ENCODE assay signal across 8 mouse cellular contexts in genomic region chr4:48044141-48044490, GRCm38 (mm10). TPM values are rescaled to one million over a fixed set of nuclear protein-coding genes. Genes with fewer than 3 reads are reported as not detected.
A peak's percentile ranks its signal among the peaks of the same experiment; 100 is the strongest.
DNase-seq lines count a peak whose midpoint lies in the region; ATAC-seq and TF ChIP-seq lines count a peak whose summit lies in the region.

No protein-coding gene starts in this region.

- DNase-seq in kidney, postnatal 4 days = no peak
- no peak for DNase-seq in liver, postnatal 0 days
- DNase-seq in cerebellum, adult 9-10 months = no peak
- no peak for DNase-seq in left cerebral cortex, postnatal 10 days (ENCODE audit: extremely low spot score in 1 of 2, low spot score in 2 of 2)

- TF ChIP-seq POLR2A in bone marrow, adult 2 months (IDR thresholded peaks at IDR 0.05; ENCODE audit: borderline replicate concordance, control insufficient read depth, low read depth, low read length) = no peak

- H3K36me3 ChIP-seq in kidney, embryonic 16.5 days (ENCODE audit: insufficient read depth, low read length) = no peaks in the 10 kb centered on the region
- H3K36me3 ChIP-seq in forebrain, embryonic 16.5 days (ENCODE audit: control insufficient read depth, insufficient read depth) = no peaks in the 10 kb centered on the region
- H3K36me3 ChIP-seq in liver, postnatal 0 days (replicated peaks; ENCODE audit: insufficient read depth, low read length) = no peaks in the 10 kb centered on the region

- ATAC-seq in kidney, embryonic 16.5 days (ENCODE audit: low FRiP score, low TSS enrichment) = no peak
- ATAC-seq in forebrain, embryonic 16.5 days = no peak
- ATAC-seq in liver, postnatal 0 days = no peak
- no peak for ATAC-seq in activated CD4-positive, CD25-positive, alpha-beta regulatory T cell, adult 4 months

- peak overlapping the region; percentile 66 for H3K9ac ChIP-seq in kidney, embryonic 16.5 days (replicated peaks; ENCODE audit: low read length)
- peak overlapping the region; percentile 82 for H3K9ac ChIP-seq in forebrain, embryonic 16.5 days (replicated peaks; ENCODE audit: low read depth, low read length)
- H3K9ac ChIP-seq in liver, postnatal 0 days (replicated peaks) = peak overlapping the region; percentile 68

- WGBS in kidney, embryonic 16.5 days = 0% methylated on average over 11 of the region's 11 CpGs
- 1% methylated on average over 11 of the region's 11 CpGs for WGBS in bone marrow, adult 2 months
- WGBS in forebrain, embryonic 16.5 days = under 1% methylated on average over 11 of the region's 11 CpGs
- under 1% methylated on average over 11 of the region's 11 CpGs for WGBS in liver, postnatal 0 days (ENCODE audit: insufficient replicate concordance)

- no peaks in the 10 kb centered on the region for H3K9me3 ChIP-seq in kidney, embryonic 16.5 days (ENCODE audit: low read length)
- no peaks in the 10 kb centered on the region for H3K9me3 ChIP-seq in forebrain, embryonic 16.5 days (ENCODE audit: control insufficient read depth, low read length)
- H3K9me3 ChIP-seq in liver, postnatal 0 days (ENCODE audit: low read length) = no peaks in the 10 kb centered on the region

- peak overlapping the region; percentile 100 for H3K4me2 ChIP-seq in kidney, embryonic 16.5 days (replicated peaks; ENCODE audit: low read depth, low read length)
- peak overlapping the region; percentile 97 for H3K4me2 ChIP-seq in forebrain, embryonic 16.5 days (ENCODE audit: low read length)
- H3K4me2 ChIP-seq in liver, postnatal 0 days (ENCODE audit: low read depth, low read length) = peak overlapping the region; percentile 95

- TF ChIP-seq CTCF in bone marrow, adult 2 months (IDR thresholded peaks at IDR 0.05; ENCODE audit: control insufficient read depth, insufficient read depth, low read length) = no peak
- TF ChIP-seq CTCF in liver, postnatal 0 days (IDR thresholded peaks at IDR 0.05; ENCODE audit: low read depth) = no peak

- H3K4me3 ChIP-seq in kidney, embryonic 16.5 days (ENCODE audit: low read length) = peak overlapping the region; percentile 67
- peak overlapping the region; percentile 84 for H3K4me3 ChIP-seq in bone marrow, adult 2 months (replicated peaks; ENCODE audit: control insufficient read depth, low read depth, low read length)
- peak overlapping the region; percentile 84 for H3K4me3 ChIP-seq in forebrain, embryonic 16.5 days (replicated peaks; ENCODE audit: low read length)
- peak overlapping the region; percentile 83 for H3K4me3 ChIP-seq in liver, postnatal 0 days (ENCODE audit: low read depth, low read length)

- H3K27me3 ChIP-seq in kidney, embryonic 16.5 days (ENCODE audit: insufficient read depth, low read length) = peaks cover 40% of the 10 kb centered on the region
- H3K27me3 ChIP-seq in forebrain, embryonic 16.5 days (replicated peaks; ENCODE audit: control insufficient read depth, insufficient read depth, low read length) = peaks cover 5% of the 10 kb centered on the region; the same call in 1 of the 2 replicates
- peaks cover 42% of the 10 kb centered on the region for H3K27me3 ChIP-seq in liver, postnatal 0 days (ENCODE audit: insufficient read depth, low read length)

- peaks cover 36% of the 10 kb centered on the region for H3K4me1 ChIP-seq in kidney, embryonic 16.5 days (ENCODE audit: insufficient read depth, low read length)
- H3K4me1 ChIP-seq in bone marrow, adult 2 months (ENCODE audit: control insufficient read depth, insufficient read depth, low read length) = no peaks in the 10 kb centered on the region; the same call in 1 of the 2 replicates
- H3K4me1 ChIP-seq in forebrain, embryonic 16.5 days (replicated peaks; ENCODE audit: control insufficient read depth, insufficient read depth, low read length) = peaks cover 46% of the 10 kb centered on the region
- peaks cover 29% of the 10 kb centered on the region for H3K4me1 ChIP-seq in liver, postnatal 0 days (ENCODE audit: insufficient read depth)

- no peak for TF ChIP-seq EP300 in liver, postnatal 0 days (IDR thresholded peaks at IDR 0.05; ENCODE audit: low read depth)

- intact Hi-C loops in left cerebral cortex, postnatal 10 days (cut with DNase I) = loop anchor here (5.0 to 10.0 kb wide), 6 partner anchors 97 to 607 kb away; no protein-coding TSS in a partner anchor

- no peak overlapping the region for H3K27ac ChIP-seq in kidney, embryonic 16.5 days (ENCODE audit: low read length)
- H3K27ac ChIP-seq in bone marrow, adult 2 months (ENCODE audit: control insufficient read depth, insufficient read depth, low read depth, low read length, poor library complexity) = peak overlapping the region; percentile 79; the same call in 1 of the 2 replicates
- peak overlapping the region; percentile 94 for H3K27ac ChIP-seq in forebrain, embryonic 16.5 days (ENCODE audit: low read length)
- H3K27ac ChIP-seq in liver, postnatal 0 days (ENCODE audit: low read depth) = peak overlapping the region; percentile 97

RNA-seq across cellular contexts. Expression of gene Nr4a3, which starts 0.8 kb away (rescaled TPM):
- 0.10 TPM in 1 of 2 replicates, not detected in the other for polyA plus RNA-seq in kidney, embryonic 16.5 days (2015; fragmentation: Nextera tagmentation; extraction: Ambion mirVana)
- polyA plus RNA-seq in bone marrow, adult 2 months (2011; ENCODE audit: insufficient read depth, insufficient read length, low replicate concordance, missing spikeins) = not detected in 2 replicates
- 7.7 and 8.8 TPM in 2 replicates for polyA plus RNA-seq in forebrain, embryonic 16.5 days (2015; fragmentation: Nextera tagmentation; extraction: Ambion mirVana)
- not detected in 2 replicates for polyA plus RNA-seq in liver, postnatal 0 days (2015; fragmentation: Nextera tagmentation; extraction: Ambion mirVana)
- 1 to 10 TPM; 2.0 to 3.5 TPM for polyA plus RNA-seq in activated CD4-positive, CD25-positive, alpha-beta regulatory T cell, adult 4 months (2017; shearing (Covaris generic))
- total RNA-seq in left cerebral cortex, postnatal 10 days (2021) = 10 to 100 TPM; 23.8 to 28.3 TPM
